Mouse (Mus musculus) MEL (cell line): Measurements from ENCODE around the gene Gng12. TPM values are rescaled to one million over a fixed set of nuclear protein-coding genes. Genes with fewer than 3 reads are reported as not detected.

Source experiments
- DNase-seq: peaks from one replicate; pipeline ENCODE4 v3.0.0; 2011; ENCODE audit warnings: low read depth, low spot score
- H3K27ac ChIP-seq: 2 replicates; pipeline ENCODE4 v1.5.1; 2012; ENCODE audit warnings: low read depth, mild to moderate bottlenecking, control low read depth, low read length, moderate library complexity; ENCODE audit not compliant: control insufficient read depth
- H3K27me3 ChIP-seq, 2 experiments: fragments of 150-350 bp in 1 of 2; sonication (generic) in 1 of 2; 2 replicates each; pipeline ENCODE4 v1.6.1; 2012; ENCODE audit warnings: low read length in 2 of 2, mild to moderate bottlenecking in 2 of 2, improper control_type of control experiment in 1 of 2, moderate library complexity in 1 of 2; ENCODE audit not compliant: insufficient read depth in 2 of 2, control insufficient read depth in 1 of 2
- H3K36me3 ChIP-seq, 2 experiments: 2 replicates each; pipeline ENCODE4 v1.6.1; 2012 to 2014; ENCODE audit warnings: low read length in 2 of 2, improper control_type of control experiment in 1 of 2, inconsistent platforms in 1 of 2, mild to moderate bottlenecking in 1 of 2; ENCODE audit not compliant: insufficient read depth in 2 of 2, control insufficient read depth in 1 of 2
- H3K4me1 ChIP-seq, 2 experiments: fragments of 150-350 bp in 1 of 2; sonication (generic) in 1 of 2; 2 replicates each; pipeline ENCODE4 v1.6.1; 2012; ENCODE audit warnings: low read length in 2 of 2, improper control_type of control experiment in 1 of 2, mild to moderate bottlenecking in 1 of 2; ENCODE audit not compliant: insufficient read depth in 2 of 2, control insufficient read depth in 1 of 2
- H3K4me3 ChIP-seq, 2 experiments: fragments of 150-350 bp in 1 of 2; sonication (generic) in 1 of 2; 2 replicates each; pipeline ENCODE4 v1.5.1; 2012; ENCODE audit warnings: low read depth in 2 of 2, low read length in 2 of 2, mild to moderate bottlenecking in 2 of 2, moderate library complexity in 2 of 2, control low read depth in 1 of 2, improper control_type of control experiment in 1 of 2; ENCODE audit not compliant: control insufficient read depth in 1 of 2, insufficient read depth in 1 of 2
- H3K79me2 ChIP-seq: 2 replicates; pipeline ENCODE4 v1.6.1; 2012; ENCODE audit warnings: mild to moderate bottlenecking, low read length, moderate library complexity; ENCODE audit not compliant: control insufficient read depth, poor library complexity, insufficient read depth
- H3K9ac ChIP-seq: 2 replicates; pipeline ENCODE4 v1.6.1; 2012; ENCODE audit warnings: low read depth, mild to moderate bottlenecking, control low read depth, low read length, moderate library complexity; ENCODE audit not compliant: control insufficient read depth, poor library complexity, severe bottlenecking
- H3K9me3 ChIP-seq: fragments of 150-350 bp; sonication (generic); replicated peaks from 2 replicates; pipeline ENCODE4 v1.6.1; 2012; ENCODE audit warnings: mild to moderate bottlenecking, low read length, improper control_type of control experiment, moderate library complexity; ENCODE audit not compliant: insufficient read depth
- BHLHE40 ChIP-seq: IDR thresholded peaks from 2 replicates; pipeline ENCODE4 v1.6.1; 2012; ENCODE audit warnings: low read depth, mild to moderate bottlenecking, inconsistent platforms, low read length, improper control_type of control experiment, borderline replicate concordance
- E2F4 ChIP-seq: IDR thresholded peaks from 2 replicates; pipeline ENCODE4 v1.6.1; 2011; ENCODE audit warnings: low read depth, low read length, improper control_type of control experiment, borderline replicate concordance
- ELF1 ChIP-seq: IDR thresholded peaks from 2 replicates; pipeline ENCODE4 v1.6.1; 2014; ENCODE audit warnings: low read depth, mild to moderate bottlenecking, inconsistent platforms, low read length, improper control_type of control experiment, moderate library complexity
- GABPA ChIP-seq: IDR thresholded peaks from 2 replicates; pipeline ENCODE4 v1.6.1; 2012; ENCODE audit warnings: low read depth, mild to moderate bottlenecking, inconsistent platforms, low read length, improper control_type of control experiment, moderate library complexity
- GATA1 ChIP-seq: IDR thresholded peaks from 2 replicates; pipeline ENCODE4 v1.6.1; 2011; ENCODE audit warnings: low read depth, low read length, improper control_type of control experiment
- HCFC1 ChIP-seq: IDR thresholded peaks from 2 replicates; pipeline ENCODE4 v1.6.1; 2012; ENCODE audit warnings: low read depth, mild to moderate bottlenecking, inconsistent platforms, low read length, improper control_type of control experiment, moderate library complexity
- JUND ChIP-seq: IDR thresholded peaks from 2 replicates; pipeline ENCODE4 v1.6.1; 2011; ENCODE audit warnings: low read depth, mild to moderate bottlenecking, improper control_type of control experiment, low read length
- MAFK ChIP-seq: IDR thresholded peaks from 2 replicates; pipeline ENCODE4 v1.6.1; 2011; ENCODE audit warnings: low read depth, mild to moderate bottlenecking, low read length, improper control_type of control experiment, borderline replicate concordance
- MXI1 ChIP-seq: IDR thresholded peaks from 2 replicates; pipeline ENCODE4 v1.6.1; 2011; ENCODE audit warnings: mild to moderate bottlenecking, low read depth, low read length, improper control_type of control experiment
- MYC ChIP-seq: IDR thresholded peaks from 2 replicates; pipeline ENCODE4 v1.6.1; 2011; ENCODE audit warnings: low read depth, mild to moderate bottlenecking, low read length, improper control_type of control experiment, moderate library complexity
- NRF1 ChIP-seq: IDR thresholded peaks from 2 replicates; pipeline ENCODE4 v1.6.1; 2014; ENCODE audit warnings: low read depth, mild to moderate bottlenecking, inconsistent platforms, low read length, improper control_type of control experiment, moderate library complexity; ENCODE audit not compliant: poor library complexity, insufficient read depth, severe bottlenecking
- POLR2A ChIP-seq, 2 experiments: IDR thresholded peaks; 2 replicates each; pipeline ENCODE4 v1.6.1; 2011 to 2012; ENCODE audit warnings: low read length in 2 of 2, mild to moderate bottlenecking in 2 of 2, control low read depth in 1 of 2, improper control_type of control experiment in 1 of 2, low read depth in 1 of 2, moderate library complexity in 1 of 2; ENCODE audit not compliant: control insufficient read depth in 1 of 2, insufficient read depth in 1 of 2, poor library complexity in 1 of 2
- POLR2AphosphoS5 ChIP-seq: IDR thresholded peaks from 2 replicates; pipeline ENCODE4 v1.6.1; 2012; ENCODE audit warnings: low read depth, borderline replicate concordance, mild to moderate bottlenecking, inconsistent platforms, low read length, moderate library complexity, mixed read lengths
- RAD21 ChIP-seq: IDR thresholded peaks from 2 replicates; pipeline ENCODE4 v1.6.1; 2011; ENCODE audit warnings: mild to moderate bottlenecking, low read depth, low read length, improper control_type of control experiment
- SIN3A ChIP-seq: IDR thresholded peaks from 2 replicates; pipeline ENCODE4 v1.6.1; 2012; ENCODE audit warnings: low read length, improper control_type of control experiment, inconsistent platforms
- SMC3 ChIP-seq: IDR thresholded peaks from 2 replicates; pipeline ENCODE4 v1.6.1; 2011; ENCODE audit warnings: low read depth, low read length, improper control_type of control experiment
- UBTF ChIP-seq: IDR thresholded peaks from 2 replicates; pipeline ENCODE4 v1.6.1; 2012; ENCODE audit warnings: low read depth, mild to moderate bottlenecking, inconsistent platforms, low read length, improper control_type of control experiment, moderate library complexity, borderline replicate concordance; ENCODE audit not compliant: insufficient read depth
- USF2 ChIP-seq, 2 experiments: IDR thresholded peaks; 2 replicates each; pipeline ENCODE4 v1.6.1; 2011 to 2012; ENCODE audit warnings: improper control_type of control experiment in 2 of 2, low read length in 2 of 2, borderline replicate concordance in 1 of 2, inconsistent platforms in 1 of 2, low read depth in 1 of 2, mild to moderate bottlenecking in 1 of 2; ENCODE audit not compliant: insufficient read depth in 1 of 2
- ZC3H11A ChIP-seq: IDR thresholded peaks from 2 replicates; pipeline ENCODE4 v1.6.1; 2012; ENCODE audit warnings: low read depth, mild to moderate bottlenecking, inconsistent platforms, low read length, improper control_type of control experiment
- ZKSCAN1 ChIP-seq: IDR thresholded peaks from 2 replicates; pipeline ENCODE4 v1.6.1; 2012; ENCODE audit warnings: low read depth, mild to moderate bottlenecking, inconsistent platforms, low read length, improper control_type of control experiment, moderate library complexity
- ZMIZ1 ChIP-seq: IDR thresholded peaks from 2 replicates; pipeline ENCODE4 v1.6.1; 2012; ENCODE audit warnings: low read depth, mild to moderate bottlenecking, inconsistent platforms, low read length, improper control_type of control experiment, moderate library complexity
- ZNF384 ChIP-seq: IDR thresholded peaks from 2 replicates; pipeline ENCODE4 v1.6.1; 2012; ENCODE audit warnings: low read depth, mild to moderate bottlenecking, inconsistent platforms, low read length, improper control_type of control experiment
- polyA plus RNA-seq, 2 experiments: library from polyadenylated mRNA; stranded (reverse) in 1 of 2; unstranded in 1 of 2; fragments of >175 nt in 1 of 2; fragments of >200 nt in 1 of 2; gene quantifications; 2 replicates each; pipeline versions ENCODE4 v1.2.1 to v1.2.4; 2012; ENCODE audit warnings: low replicate concordance in 2 of 2, low read depth in 1 of 2; ENCODE audit not compliant: insufficient read length in 2 of 2, insufficient read depth in 1 of 2, missing spikeins in 1 of 2
- total RNA-seq: library from RNA; depleted of rRNA; stranded (reverse); fragments of 300-350 nt; gene quantifications from 2 replicates; pipeline ENCODE4 v1.2.3, GENCODE M21; 2012

The Gng12 gene
- total and polyA plus RNA-seq, 3 experiments: 16.8 to 44.0 TPM; not detected in 1

DNA sequence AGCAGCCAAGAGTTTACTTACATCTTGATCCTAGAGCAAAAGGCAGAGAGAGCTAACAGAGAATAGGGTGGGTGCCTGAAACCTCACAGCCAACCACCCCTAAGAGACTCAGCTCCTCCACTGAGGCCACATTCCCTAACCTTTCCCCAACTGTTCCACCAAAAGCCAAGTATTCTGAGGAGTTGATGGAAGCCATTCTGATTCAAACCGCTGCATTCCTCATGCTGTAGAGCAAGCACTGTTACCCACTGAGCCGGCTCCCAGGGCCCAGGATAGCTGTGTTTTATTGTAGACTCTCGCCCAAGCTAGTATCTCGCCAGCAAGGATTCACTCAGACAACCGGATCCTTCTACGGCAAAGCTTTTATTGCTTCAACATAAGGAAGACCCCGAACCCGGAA lies 98.8 kb downstream of the Gng12 start:
- no peaks in the 10 kb centered on the region for H3K9me3 ChIP-seq
- H3K4me1 ChIP-seq: peaks cover 0 to 5% of the 10 kb centered on the region in 2 experiments
- H3K27ac ChIP-seq: no peak overlapping the region
- no peak for TF ChIP-seq MYC
- TF ChIP-seq MXI1: no peak
- no peak for TF ChIP-seq USF2 (IDR thresholded peaks at IDR 0.05; ENCODE audit: borderline replicate concordance in 1 of 2, insufficient read depth in 1 of 2, low read depth in 1 of 2, low read length in 2 of 2)
- TF ChIP-seq ZNF384: no peak
- no peak for TF ChIP-seq POLR2A (IDR thresholded peaks at IDR 0.05; ENCODE audit: control insufficient read depth in 1 of 2, insufficient read depth in 1 of 2, low read depth in 1 of 2, low read length in 2 of 2, poor library complexity in 1 of 2)
- TF ChIP-seq E2F4: no peak
- no peak for TF ChIP-seq GABPA
- no peak for TF ChIP-seq SIN3A
- TF ChIP-seq ELF1: no peak
- no peak for TF ChIP-seq JUND
- no peaks in the 10 kb centered on the region for H3K27me3 ChIP-seq
- no peak overlapping the region for H3K4me3 ChIP-seq
- H3K9ac ChIP-seq: no peak overlapping the region
- DNase-seq: no peak
- peaks cover 2% of the 10 kb centered on the region; the same call in 1 of the 2 replicates for H3K79me2 ChIP-seq
- peaks cover 0 to 6% of the 10 kb centered on the region in 2 experiments; a peak in 2 of 4 replicates for H3K36me3 ChIP-seq

DNA sequence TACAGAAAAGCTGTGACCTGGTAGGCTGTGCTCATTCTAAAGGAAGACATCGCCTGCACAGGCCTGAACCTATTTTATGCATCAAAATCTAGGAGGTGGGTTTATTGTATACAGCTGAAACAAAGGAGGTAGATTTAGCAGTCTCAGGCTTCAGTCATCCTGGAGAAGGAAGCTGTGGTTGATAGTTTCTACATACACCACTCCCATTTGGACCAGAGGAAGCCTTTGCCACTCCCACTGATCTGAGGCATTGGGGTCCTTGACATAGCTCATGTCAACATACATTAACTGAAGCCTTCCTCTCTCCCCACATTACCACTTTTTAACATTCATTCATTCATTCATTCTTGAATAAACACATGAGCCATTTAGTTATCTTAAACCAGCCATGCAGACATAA lies 99.6 kb downstream of the Gng12 start:
- no peak for DNase-seq
- no peaks in the 10 kb centered on the region for H3K27me3 ChIP-seq
- no peak overlapping the region for H3K27ac ChIP-seq
- peaks cover 2% of the 10 kb centered on the region; the same call in 1 of the 2 replicates for H3K79me2 ChIP-seq
- no peaks in the 10 kb centered on the region for H3K36me3 ChIP-seq
- no peak for TF ChIP-seq ZNF384
- TF ChIP-seq NRF1: no peak
- TF ChIP-seq MYC: no peak
- no peak for TF ChIP-seq GABPA
- TF ChIP-seq USF2 (IDR thresholded peaks at IDR 0.05; ENCODE audit: borderline replicate concordance in 1 of 2, insufficient read depth in 1 of 2, low read depth in 1 of 2, low read length in 2 of 2): no peak
- TF ChIP-seq SIN3A: no peak
- TF ChIP-seq ZC3H11A: no peak
- no peak for TF ChIP-seq RAD21
- no peak for TF ChIP-seq SMC3
- no peak for TF ChIP-seq E2F4
- no peak for TF ChIP-seq BHLHE40
- TF ChIP-seq ZMIZ1: no peak
- TF ChIP-seq POLR2AphosphoS5: no peak
- no peak for TF ChIP-seq UBTF
- TF ChIP-seq MAFK: no peak
- TF ChIP-seq ZKSCAN1: no peak
- TF ChIP-seq GATA1: no peak
- TF ChIP-seq HCFC1: no peak
- no peak overlapping the region for H3K4me3 ChIP-seq
- no peak overlapping the region for H3K9ac ChIP-seq
- no peaks in the 10 kb centered on the region for H3K9me3 ChIP-seq
- peaks cover 0 to 2% of the 10 kb centered on the region in 2 experiments; a peak in 2 of 4 replicates for H3K4me1 ChIP-seq
